Mouse (Mus musculus): ENCODE measurements around the gene Etnk1. TPM values are rescaled to one million over a fixed set of nuclear protein-coding genes. Genes with fewer than 3 reads are reported as not detected.

Etnk1 gene
- 16.6 and 20.0 TPM in 2 replicates for polyA plus RNA-seq (2012)

DNA sequence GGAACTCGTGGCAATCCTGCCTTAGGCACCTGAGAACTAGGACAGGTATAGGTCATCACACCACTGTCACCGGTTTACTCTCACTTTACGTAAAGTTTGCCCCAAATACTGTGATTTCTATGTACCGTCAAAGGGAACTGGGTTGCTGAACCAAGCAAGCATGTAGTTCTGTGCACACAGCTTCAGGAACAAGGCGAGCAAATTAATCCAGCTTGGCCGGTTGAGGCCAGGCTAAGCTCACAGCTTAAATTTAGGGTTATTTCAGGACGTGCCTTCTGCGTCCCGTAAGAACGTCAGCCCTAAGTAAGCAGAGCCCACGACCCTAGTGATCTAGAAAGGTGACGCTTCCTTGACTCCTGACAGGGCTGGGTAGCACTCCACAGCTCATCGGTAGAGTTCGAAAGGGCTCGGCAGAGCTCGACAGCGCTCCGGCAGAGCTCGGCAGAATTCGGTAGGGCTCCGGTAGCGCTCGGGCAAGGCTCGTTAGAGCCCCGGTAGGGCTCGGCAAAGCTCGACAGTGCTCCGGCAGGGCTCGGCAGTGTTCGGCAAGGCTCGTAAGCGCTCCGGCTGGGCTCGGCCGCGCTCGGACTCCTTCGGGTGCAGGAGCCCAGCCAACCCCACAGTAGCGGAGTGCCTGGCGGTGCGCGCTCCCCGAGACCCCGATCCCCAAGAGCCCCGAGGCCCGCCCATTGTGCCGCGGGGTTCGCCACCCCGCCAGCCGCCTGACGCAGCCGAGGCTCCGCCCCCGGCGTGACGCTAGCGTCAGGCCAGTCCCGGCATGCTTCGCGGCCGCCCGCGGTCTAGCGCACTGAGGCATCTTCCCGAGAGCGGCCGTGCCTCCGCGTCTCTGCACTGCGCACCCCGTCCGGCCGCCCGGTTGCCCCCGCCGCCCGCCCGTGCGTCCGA lies at the start of gene Etnk1:
TSS of gene Etnk1 (plus strand) at position 770 of the 906 bp plus-strand sequence.

Other genes with a start within 250 kb of the Etnk1 start
- gene St8sia1, start 202.8 kb upstream of the Etnk1 start, polyA plus RNA-seq (2012) = 0.06 TPM in 2 replicates
- gene C2cd5, start 67.1 kb upstream of the Etnk1 start, polyA plus RNA-seq (2012) = 24.1 and 25.0 TPM in 2 replicates

All from megakaryocyte-erythroid progenitor cell, adult 5 weeks (primary cell).